Comparison of ENCODE assay signal across 27 mouse cellular contexts in genomic region chr1:76585921-76586320, GRCm38 (mm10).
"Had no signal": no experiment of that assay in that cellular context is flagged by ENCODE, and none has a peak within 500 bp of the region (broad histone marks: within the 10 kb centered on the region; RNA-seq: fewer than 3 reads in every experiment).

No protein-coding gene starts in this region.

- DNase-seq: liver; liver, embryonic 13.5 days; liver, postnatal 0 days; lung, adult 18-20 months; lung, adult 2 months; lung, embryonic 14.5 days; lung, postnatal 10 days; lung, postnatal 14 days; lung, postnatal 36 days; lung, postnatal 4 days; midbrain, embryonic 14.5 days had no signal

- H3K4me1 ChIP-seq: limb, embryonic 10.5 days; limb, embryonic 12.5 days; limb, embryonic 13.5 days; limb, embryonic 15.5 days; liver, embryonic 12.5 days; liver, embryonic 13.5 days; liver, embryonic 15.5 days; lung, embryonic 15.5 days; megakaryocyte, embryonic 14.5 days; midbrain, embryonic 10.5 days; midbrain, embryonic 12.5 days; midbrain, embryonic 13.5 days; midbrain, embryonic 15.5 days; neural tube, embryonic 12.5 days had no signal

- H3K27ac ChIP-seq: limb, embryonic 10.5 days; limb, embryonic 12.5 days; limb, embryonic 13.5 days; limb, embryonic 15.5 days; liver, embryonic 12.5 days; liver, embryonic 13.5 days; liver, embryonic 14.5 days; liver, embryonic 15.5 days; lung, embryonic 15.5 days; macrophage; midbrain, embryonic 10.5 days; midbrain, embryonic 12.5 days; midbrain, embryonic 13.5 days; midbrain, embryonic 15.5 days; neural tube, embryonic 12.5 days had no signal

- H3K4me3 ChIP-seq: limb, embryonic 10.5 days; limb, embryonic 12.5 days; limb, embryonic 13.5 days; limb, embryonic 15.5 days; liver, embryonic 12.5 days; liver, embryonic 13.5 days; liver, embryonic 15.5 days; lung, embryonic 15.5 days; megakaryocyte, embryonic 14.5 days; midbrain, embryonic 10.5 days; midbrain, embryonic 12.5 days; midbrain, embryonic 13.5 days; midbrain, embryonic 15.5 days; myocyte; neural tube, embryonic 12.5 days had no signal

- H3K27me3 ChIP-seq: limb, embryonic 12.5 days; limb, embryonic 13.5 days; limb, embryonic 15.5 days; liver, embryonic 12.5 days; liver, embryonic 13.5 days; liver, embryonic 15.5 days; lung, embryonic 15.5 days; megakaryocyte, embryonic 14.5 days; midbrain, embryonic 12.5 days; midbrain, embryonic 13.5 days; midbrain, embryonic 15.5 days; neural tube, embryonic 12.5 days had no signal
